Mouse (Mus musculus) left cerebral cortex, adult 11 months (tissue): ENCODE data around the gene Cnmd.

Source experiments
- DNase-seq: peaks from one replicate; pipeline ENCODE4 v3.0.0; 2022; ENCODE audit warnings: low spot score

Cnmd gene

DNA sequence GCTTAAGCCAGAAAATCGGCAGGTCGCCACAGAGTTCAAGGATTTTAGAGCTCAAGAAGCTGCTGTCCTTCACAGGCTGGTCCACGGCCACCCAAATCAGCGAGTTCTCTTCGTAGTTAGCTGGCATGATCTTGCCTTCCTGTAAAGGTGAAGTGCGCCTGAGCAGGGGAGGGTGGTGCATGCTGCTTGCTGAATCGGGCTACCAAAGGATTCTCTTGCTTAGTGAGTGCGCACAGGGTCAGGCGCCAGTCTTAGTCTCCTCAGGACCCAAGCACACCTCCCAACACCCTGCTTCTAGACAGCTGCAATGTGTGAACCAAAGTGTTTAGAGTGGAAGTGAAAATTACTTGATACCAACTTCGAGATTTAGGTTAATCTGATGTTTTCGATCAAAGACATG, 16.6 kb downstream of the Cnmd start:
- DNase-seq: no peak

DNA sequence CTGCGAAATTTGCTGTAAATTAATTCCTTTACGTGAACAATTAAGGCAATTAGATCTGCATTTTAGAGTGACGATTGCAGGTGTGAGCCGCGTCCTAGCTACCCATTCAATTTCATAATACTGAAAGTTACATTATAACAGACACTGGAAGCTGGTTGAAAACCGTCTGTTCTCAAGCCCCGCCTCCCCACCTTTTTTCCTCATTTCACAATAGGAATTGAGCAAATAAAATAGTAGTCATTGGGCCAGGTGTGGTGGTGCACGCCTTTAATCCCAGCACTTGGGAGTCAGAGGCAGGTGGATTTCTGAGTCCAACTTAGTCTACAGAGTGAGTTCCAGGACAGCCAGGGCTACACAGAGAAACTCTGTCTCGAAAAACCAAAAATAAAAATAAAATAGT, 19.9 kb downstream of the Cnmd start:
- no peak for DNase-seq

DNA sequence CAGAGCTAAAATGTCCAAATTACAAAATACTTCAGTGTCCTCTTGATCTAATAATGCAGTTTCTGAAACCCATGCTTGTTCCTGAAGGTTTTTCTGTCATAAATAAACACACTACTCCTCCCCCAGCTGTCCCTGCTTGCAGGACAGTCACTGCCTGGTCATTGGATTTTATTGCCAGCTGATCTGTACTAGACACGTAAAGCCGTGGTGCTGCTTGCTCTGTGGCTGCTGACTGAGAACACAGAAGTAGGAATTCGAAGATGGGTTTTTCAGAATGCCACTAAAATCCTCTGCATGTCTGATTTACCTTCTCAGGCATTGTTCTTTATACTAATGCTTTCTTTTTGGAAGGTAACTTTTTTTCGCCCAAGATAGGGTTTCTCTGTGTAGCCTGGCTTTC, 25.2 kb downstream of the Cnmd start:
- no peak for DNase-seq

DNA sequence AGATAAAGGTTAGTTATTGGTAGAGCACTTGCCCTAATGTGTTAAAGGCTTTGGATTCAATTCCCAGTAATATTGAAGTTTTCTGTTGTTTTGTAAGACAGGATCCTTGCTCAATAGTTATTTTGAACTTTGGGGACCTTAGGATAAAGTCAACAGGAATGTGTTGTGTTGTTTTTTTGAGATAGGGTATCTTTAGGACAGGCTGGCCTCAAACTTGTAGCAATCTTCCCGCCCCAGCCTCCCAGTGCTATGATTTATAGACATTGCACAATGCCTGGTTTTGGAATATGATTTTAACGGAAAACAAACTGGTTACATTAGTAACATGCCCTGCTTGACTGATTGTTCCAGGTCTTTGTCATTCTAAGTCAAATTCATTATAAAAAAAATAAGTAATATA, 28.8 kb downstream of the Cnmd start:
- no peak for DNase-seq

DNA sequence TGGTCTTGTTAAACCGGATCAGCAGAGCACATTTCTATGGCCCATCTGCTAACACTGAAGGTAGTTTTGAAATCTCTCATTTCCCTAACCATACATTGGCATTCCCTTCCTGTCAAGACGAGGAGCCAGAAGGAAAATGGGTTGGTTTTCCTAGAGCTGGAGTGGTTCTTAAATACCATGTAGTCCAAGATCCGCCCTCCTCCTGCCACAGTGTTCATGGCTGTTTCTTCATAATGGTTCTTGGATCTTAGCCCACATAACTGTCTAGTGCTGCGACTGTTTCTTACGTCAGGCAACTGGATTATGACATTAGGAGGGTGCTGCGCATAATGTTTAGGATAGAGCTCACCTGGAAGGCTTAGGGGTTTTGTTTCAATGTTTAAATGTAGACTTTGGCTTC, 29.6 kb downstream of the Cnmd start:
- DNase-seq: no peak

DNA sequence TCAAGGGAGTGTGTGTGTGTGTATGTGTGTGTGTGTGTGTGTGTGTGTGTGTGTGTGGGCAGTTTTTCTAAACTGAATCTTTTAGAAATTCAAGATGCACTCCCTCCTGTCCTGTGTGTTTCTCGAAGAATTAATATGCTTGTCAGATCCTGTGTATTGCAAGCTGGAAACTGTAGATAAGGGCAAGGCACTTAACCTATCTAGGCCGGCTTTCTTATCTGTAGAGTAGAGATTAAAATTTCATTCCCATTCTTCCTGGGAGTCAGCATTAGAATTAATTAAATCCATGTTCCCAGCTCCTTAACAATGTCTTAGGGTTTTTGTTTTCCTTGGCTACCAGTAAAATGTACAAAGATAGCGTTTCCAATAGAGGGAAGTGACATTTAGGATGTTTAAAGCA, 40.8 kb downstream of the Cnmd start:
- no peak for DNase-seq

DNA sequence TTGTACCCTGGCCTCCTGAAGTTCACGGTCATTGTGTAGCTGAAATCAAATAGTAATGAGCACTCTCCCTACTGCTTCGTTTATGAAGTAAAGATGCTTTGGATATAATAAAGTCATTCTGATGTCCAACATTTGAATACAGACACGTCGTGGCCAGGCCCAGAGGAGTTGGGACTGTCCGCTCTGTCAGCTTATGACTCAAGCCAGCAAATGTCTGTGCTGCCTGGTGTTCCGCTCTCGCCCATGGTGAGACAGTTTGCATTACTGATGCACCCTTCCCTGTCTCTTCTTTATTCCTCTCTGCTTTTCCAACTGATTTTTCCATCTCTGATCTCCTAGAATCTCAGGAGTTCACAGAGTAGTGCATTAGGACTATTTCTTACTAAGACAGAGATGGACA, 42.2 kb downstream of the Cnmd start:
- no peak for DNase-seq

DNA sequence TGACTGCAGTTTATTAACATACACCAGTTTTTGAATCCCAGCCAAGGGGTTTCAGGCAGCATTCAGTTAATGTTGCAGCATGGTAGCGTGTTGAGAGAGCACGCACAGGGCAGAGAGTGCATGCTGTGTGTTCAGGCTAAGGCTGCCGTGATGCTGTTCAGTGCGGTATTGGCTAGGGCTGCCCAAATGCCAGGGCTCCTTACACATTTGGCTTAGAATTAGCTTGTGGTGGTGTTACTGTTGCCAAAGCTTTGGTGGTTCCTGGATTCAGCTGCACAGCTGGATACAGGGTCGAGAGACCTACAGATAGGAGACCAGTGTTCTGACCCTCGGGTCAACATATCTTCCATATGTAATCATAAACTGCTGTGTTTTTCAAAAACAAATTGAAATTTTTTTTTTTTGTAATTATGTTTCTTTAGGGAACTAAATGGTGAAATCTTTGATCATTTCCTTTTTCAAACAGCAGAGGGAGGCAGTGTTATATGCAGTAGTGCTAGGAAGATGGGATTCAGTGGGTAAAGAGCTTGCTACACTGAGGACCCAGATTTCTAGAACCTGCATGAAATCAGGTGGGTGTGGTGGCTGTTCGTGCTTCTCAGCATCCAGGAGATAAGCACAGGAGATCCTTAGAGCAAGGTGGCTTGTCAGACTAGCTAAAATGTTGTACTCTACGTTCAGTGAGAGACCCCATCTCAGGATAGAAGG, 44.7 kb downstream of the Cnmd start:
- DNase-seq: peak; percentile 45

DNA sequence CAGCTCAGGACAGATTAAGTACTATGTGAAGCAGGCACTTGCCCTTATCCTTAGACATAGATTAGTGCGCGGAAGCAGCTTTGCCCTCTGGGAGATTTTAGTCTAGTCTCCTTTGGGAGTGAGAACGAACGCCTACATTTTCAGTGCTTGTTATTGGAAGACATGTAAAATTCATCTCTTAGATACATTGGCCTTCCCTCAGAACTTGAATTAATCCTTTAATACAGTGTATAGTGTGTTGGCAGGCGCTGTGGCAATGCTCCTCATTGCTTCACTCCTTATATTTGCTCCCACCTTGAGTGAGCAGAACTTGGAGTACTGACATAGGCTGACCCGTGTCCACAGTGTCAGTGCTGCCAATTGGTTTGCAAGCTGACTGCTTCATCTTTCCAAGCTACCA, 53.7 kb downstream of the Cnmd start:
- DNase-seq: no peak

DNA sequence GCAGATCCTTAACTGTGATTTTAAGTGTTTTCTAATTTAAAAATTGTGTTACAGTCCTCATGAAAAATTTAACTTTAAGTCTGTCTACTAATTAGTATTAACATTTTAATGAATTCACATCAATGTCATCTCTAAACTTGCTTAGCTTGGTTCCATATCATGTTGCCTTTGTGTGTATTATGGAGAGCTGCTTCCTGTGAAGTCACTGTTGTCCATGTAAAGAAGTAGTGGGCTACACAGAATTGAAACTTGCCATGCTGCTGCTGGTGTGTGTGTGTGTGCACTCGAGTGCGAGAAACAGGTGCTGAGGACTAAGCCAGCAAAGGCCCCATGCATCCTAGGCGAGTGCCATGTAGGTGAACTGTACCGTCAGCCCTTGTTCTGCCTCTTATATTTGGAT, 54.6 kb downstream of the Cnmd start:
- no peak for DNase-seq

DNA sequence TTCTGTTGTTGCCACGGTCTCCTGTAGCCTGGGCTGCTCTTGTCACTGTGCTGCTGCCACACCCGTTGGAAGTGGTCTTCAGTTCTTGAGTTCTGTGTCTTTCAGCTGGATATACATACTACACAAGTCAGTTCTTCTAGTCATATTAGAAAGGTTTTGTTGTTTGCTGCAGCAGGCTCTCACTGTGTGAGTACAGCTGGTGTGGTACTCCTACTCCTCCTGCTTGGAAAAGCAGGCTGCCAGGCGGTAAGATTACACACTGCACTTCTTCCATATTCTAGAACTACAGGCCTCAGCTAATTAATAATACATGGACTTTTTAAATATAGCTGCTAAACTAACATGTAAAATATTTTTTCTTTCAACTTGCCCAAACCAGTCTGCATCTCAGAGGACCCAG, 55.1 kb downstream of the Cnmd start:
- no peak for DNase-seq

DNA sequence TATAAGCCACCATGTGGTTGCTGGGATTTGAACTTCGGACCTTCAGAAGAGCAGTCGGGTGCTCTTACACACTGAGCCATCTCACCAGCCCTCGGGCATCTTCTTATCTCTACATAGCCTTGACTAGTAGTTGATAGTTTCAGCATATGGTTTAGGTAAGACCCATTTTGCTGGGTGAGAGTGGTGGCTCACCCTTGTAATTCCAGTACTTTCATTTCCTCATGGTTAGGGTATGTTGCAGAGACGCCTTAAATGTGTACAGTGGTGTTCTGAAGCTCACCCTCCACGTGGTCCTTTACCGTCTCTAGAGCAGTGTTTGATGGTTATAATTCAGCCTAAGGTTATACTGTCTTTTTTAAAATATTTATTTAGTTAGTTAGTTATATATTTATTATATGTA, 55.6 kb downstream of the Cnmd start:
- no peak for DNase-seq

DNA sequence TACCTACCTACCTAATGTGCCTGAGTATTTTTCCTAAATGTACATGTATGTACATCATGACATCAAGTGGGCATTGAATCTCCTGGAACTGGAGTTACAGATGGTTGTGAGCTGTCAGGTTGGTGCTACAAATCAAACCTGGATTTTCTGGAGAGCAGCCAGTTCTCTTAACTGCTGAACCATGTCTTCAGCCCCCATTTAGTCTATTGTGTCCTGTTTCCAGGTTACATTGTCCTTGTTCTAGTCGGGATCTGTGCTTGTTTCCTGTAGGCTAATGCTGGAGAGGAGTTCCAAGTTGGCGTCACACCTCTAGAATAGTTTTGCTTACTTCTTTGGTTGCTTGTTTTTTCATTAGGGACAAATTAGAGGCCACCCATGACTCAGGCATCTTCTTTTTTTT, 56.1 kb downstream of the Cnmd start:
- DNase-seq: no peak

DNA sequence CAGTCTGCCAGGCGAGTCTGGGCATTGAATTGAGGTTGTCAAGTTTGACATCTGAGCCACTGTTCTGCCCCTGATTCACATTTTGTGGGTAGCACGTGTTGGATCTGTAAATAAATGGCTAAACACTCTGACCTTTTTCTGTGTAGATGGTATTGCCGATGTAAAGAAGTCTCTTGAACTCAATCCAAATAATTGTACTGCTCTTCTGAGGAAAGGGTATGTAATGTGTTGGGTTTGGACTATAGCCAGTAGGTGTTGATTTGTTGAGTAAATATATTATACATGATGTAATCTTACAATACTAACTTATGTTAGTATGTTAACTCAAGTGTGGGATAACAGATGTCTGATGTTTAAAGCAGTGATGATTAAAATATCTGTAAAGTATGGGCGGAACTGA, 65.4 kb downstream of the Cnmd start:
- DNase-seq: no peak

DNA sequence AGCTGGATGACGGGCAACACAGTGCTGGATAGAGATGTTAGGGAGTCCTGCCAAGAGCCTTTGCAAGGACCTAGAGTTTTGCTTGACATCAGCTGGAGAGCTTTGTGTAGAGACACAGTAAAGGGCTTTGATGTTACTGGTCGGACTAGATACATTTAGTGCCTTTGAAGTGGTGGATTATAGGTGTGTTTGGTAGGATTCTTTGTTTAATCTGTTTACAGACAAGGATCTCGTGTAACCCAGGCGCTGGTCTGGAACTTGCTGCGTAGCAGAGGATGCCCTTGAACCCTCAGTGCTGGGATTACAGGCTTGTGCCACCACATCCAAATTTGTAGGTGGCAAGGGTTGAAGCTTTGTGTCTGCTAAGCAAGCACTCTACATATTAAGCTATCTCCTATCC, 67.9 kb downstream of the Cnmd start:
- no peak for DNase-seq

DNA sequence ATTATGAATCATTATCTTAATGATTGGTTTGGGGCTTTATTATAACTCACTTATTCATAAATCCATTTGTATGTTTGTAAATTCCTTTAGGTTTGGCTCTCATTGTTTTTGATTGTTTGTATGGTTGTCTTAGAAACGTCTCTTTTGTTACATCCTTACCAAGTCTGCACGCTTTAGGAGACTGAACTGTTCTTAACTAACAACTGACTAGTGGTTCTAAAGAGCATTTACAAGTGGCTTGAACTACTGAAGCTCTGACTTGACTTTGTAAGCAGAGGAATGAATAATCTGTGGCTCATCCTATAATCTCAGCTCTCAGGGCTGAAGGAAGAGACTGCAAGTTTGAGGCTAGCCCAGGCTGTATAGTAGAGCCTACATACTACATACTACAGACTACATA, 70.4 kb downstream of the Cnmd start:
- no peak for DNase-seq

DNA sequence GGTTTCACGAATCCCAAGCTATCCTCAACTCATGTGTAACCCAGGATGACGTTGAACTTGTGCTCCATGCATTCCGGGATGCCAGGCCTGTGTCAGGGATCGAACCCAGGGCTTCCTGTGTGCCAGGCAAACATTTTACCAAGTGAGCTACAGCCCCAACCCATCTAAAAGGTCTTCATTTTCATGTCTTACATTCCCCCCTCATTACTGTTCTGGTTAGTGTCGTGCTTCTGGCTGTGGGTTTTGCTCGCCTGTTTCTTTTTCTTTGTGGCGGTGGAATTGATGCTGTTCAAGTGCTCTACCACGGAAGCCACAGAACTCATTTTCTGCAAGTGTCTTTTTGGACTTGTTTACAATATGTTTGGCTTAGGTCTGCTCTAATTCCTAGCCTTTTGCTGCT, 71.1 kb downstream of the Cnmd start:
- no peak for DNase-seq

DNA sequence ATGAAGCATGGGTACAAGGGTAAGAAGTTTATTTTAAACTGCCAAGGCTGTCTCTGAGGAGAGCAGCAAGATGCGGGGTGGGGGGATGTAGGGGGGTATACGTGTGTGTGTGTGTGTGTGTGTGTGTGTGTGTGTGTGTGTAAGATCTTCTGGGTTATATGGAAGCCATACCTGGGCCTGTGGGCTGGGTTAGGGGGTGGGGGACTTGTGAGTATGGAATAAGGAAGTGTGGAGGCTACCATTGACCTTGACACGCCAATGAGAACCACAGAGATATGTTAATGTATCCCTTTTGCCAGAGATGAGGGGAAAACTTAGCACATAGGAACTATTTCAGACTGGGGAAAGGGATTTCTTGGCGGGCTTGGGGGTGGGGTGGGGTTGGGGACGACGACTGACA, 72.6 kb downstream of the Cnmd start:
- DNase-seq: no peak

DNA sequence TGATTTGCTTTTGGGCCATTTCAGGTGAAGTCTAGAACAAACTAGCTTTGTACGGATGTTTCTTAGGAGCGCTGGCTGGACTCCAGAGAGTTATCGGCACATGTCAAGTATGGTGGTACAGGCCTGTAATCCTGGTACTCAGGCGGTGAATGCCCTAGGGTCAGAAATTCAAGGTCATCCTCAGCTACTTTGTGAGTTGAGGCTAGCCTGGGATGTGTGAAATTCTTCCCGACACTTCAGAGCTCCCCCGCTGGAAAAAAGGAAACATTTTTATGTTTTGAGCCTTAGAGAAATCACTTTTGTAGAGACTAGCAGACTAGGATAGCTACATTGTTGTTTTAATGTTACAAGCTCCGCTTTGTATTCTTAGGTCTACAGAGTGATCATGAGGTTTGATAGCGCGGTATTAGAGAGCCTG, 73.4 kb downstream of the Cnmd start:
- DNase-seq: no peak

DNA sequence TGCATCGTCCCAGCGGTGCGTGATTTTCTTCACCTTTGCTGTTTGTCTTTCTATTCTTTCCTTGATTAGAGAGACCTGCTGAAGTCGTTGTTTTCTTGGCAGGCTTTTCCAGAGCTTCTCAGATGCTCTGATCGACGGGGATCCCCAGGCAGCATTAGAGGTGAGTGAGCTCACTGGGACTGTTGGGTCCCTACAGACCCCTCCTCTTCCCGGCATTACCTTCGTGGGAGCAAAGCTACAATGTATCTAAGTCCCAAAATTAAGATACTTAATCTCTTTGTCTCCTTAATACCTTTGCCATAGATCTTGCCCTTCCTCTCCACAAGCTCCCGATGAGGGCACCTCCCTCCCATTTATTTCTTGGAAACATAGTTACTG, 74.1 kb downstream of the Cnmd start:
- DNase-seq: no peak
